Mouse (Mus musculus): ENCODE results near the gene Hand1.
"Not testable (repeated sequence)": the region's sequence is repeated elsewhere in the genome, so short reads cannot be mapped to it uniquely, and the experiment has no call there.

Hand1 gene

GRCm38 (mm10) chr11:57832552-57833201, at the start of gene Hand1:
Hand1 (minus strand) TSS chr11:57832818.
- no peak for DNase-seq (ENCODE audit: low read depth)

GRCm38 (mm10) chr11:57876157-57876556, 43.5 kb upstream of the Hand1 start:
- no peak for DNase-seq (ENCODE audit: low read depth)

GRCm38 (mm10) chr11:57873014-57873413, 40.4 kb upstream of the Hand1 start:
- DNase-seq (ENCODE audit: low read depth): no peak

GRCm38 (mm10) chr11:57868753-57869460, 36.3 kb upstream of the Hand1 start:
- no peak for DNase-seq (ENCODE audit: low read depth)

- DNase-seq (ENCODE audit: low read depth): no peak
These were observed 33.8 kb upstream of the Hand1 start for GRCm38 (mm10) chr11:57866466-57866865.

- no peak for DNase-seq (ENCODE audit: low read depth)
These were observed 32.0 kb upstream of the Hand1 start for GRCm38 (mm10) chr11:57864577-57864976.

DNA sequence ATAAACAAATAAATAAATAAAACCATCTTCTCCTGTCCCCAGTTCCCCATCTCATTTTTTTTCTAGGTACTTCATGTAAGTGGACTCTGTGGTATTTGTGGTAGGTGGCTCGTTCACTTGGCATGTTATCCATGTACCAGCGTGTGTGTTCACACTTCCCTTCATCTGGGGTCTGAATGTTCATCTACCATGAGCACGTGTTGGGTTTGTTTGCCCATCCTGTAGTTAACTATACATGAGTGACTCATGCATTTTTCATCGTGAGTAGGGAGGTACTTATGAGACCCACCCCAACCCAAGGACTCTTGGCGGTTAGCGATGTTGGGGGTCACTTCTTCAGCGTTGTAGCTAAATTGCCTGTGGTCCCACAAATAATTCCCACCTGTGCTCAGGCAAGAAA, 29.5 kb upstream of the Hand1 start:
- no peak for DNase-seq (ENCODE audit: low read depth)

DNA sequence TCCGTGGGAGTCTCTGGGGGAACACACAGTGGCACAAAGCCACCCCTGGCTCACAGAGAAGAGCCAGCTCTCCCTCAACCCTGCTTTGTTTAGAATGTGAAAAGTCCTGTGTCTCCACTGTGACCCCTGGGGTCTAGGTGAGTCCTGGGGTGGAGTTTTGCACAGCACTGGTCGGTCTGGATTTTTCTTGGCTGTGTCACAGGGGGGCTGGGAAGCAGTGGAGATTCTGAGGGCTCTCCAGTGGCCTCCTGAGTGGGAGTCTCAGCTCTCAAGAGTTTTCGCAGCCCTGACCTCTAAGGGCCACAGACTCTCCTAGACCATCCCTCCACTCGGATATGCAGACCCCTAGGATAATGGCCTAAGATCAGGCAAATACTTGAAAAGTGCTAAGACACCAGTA, 25.1 kb upstream of the Hand1 start:
- no peak for DNase-seq (ENCODE audit: low read depth)

DNA sequence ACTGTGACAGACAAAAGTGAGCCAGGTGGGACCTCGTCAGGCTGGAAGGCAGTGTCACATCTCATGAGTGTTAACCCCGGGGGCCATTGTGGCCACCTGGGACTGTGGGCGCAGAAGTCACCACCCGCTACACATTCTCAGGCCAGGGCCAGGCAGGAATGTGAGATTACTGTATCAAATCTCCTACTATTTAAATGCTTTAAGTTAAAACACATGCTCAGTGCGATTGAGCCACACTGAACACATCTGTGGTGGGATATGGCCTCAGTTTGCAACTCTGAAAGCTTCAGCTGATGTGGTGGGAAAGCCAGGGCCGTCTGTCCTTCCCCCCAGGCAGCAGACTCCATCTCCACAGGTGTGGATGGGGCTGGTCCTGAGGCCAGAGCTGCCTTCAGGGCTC, 21.0 kb upstream of the Hand1 start:
- no peak for DNase-seq (ENCODE audit: low read depth)

DNA sequence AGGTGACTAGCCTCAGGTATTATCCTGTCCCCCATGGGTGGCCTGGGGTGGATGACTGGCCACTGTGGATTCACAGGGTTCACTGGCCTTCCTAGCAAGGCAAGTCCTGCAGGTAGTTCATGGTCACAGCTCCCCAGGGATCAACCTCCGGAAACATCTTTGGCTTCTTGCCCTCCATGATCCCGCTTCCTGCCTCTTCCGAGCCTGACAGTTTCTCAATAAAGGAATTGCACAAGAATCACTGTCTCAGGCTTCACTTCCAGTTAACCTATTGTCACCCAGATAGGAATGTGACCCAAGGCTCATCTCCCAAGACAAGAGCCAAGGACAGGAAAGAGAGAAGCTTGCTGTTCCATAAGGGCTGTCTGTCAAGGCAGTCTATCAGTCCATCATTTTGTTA, 18.3 kb upstream of the Hand1 start:
- DNase-seq (ENCODE audit: low read depth): no peak

DNA sequence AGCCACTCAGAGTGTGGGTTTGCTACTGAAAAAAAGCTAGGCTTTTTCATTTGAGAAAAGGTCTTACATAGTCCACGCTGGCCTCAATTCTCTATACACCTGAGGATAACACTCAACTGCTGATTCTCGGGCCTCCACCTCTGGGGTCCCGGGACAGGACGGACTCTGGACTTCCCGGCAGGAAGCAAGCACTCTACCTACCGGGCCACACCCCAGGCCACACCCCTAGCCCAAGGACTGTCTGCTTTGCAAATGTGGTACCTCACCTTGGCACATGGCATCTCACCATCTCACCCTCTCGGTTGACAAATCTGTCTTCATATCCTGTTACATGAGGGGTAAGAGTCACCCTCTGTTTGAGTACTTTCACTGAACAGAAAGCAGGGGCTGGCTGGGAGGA, 17.7 kb upstream of the Hand1 start:
- no peak for DNase-seq (ENCODE audit: low read depth)

- no peak for DNase-seq (ENCODE audit: low read depth)
These were observed 14.8 kb upstream of the Hand1 start for GRCm38 (mm10) chr11:57847396-57847795.

- DNase-seq (ENCODE audit: low read depth): not testable (repeated sequence)
These were observed 14.1 kb upstream of the Hand1 start for GRCm38 (mm10) chr11:57846421-57847363.

DNA sequence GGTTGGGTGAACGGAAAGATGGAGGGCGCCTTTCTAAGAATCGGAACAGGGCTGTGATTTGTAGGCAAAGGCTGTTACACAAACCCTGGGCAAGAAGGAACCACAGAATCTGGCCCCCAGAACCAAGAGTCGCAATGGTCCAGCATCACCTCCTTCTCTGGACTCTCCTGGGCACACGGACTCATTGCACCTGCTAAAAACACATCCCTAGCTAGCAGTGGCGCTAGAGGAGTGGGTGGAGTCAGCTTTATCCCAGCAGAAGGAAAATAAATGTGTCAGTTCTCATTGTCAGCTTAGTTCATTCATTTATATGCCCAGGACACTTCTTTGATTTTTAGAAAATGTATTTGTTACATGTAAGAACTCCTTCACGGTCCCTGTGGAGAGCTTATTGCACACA, 8.8 kb upstream of the Hand1 start:
- DNase-seq (ENCODE audit: low read depth): no peak

DNA sequence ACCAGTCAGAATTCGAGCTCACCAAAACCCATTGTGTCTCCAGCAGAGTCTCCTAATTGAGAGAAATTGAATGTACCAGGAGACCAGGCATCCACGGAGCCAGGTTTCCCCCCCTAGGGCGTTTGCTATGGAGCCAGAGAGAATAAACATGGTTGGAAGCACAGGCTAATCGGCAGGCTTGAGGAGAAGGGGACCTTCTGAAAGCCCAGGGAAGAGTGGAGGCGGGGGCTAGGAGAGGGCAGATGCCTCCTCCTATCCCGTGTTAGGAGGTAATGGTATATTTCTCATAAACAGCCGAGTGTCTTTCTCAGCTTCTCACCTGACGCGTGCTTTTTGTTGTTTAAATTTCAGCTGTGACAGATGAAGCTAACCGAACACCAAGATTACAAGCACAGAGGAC, 8.4 kb upstream of the Hand1 start:
- no peak for DNase-seq (ENCODE audit: low read depth)

DNA sequence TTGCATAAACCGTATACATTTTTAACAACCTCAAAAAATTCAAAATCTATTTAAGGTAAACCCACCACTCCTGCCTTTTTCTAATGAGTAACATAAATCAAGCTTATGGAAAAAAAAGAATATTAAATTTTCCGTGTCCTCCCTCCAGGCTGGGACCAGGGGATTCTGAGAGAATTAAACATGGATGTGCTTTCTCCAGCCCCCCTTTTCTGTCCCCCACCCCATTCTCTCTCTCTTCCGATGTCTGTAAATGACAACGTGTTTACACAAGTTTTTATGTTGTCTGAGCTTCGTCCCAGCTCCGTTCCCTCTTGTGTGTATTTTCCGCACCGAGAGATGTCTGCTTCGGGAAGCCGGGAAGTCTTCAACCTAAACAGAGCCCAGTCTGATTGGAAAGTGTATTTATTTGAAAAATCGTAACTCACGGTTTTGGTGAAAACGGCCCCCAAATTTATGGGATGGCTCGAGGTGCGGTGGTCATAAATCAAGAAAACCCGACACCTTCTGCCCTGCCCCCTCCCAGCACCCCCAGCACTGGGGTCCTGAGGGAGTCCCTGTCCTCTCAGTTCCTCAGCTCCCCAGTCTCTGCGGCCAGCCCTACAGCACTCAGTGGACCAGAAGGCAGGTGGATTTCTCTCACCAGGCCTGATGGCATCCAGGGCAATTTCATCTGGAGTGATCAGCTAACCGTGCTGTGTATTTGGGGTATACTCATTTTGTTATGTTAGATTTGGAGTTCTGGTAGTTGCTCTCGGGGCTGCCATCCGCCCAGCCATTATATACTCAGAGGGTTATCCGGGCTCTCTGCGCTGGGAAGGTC, 5.5 kb upstream of the Hand1 start:
- no peak for DNase-seq (ENCODE audit: low read depth)

GRCm38 (mm10) chr11:57836872-57837680, 4.5 kb upstream of the Hand1 start:
- no peak for DNase-seq (ENCODE audit: low read depth)

GRCm38 (mm10) chr11:57836401-57836800, 3.8 kb upstream of the Hand1 start:
- no peak for DNase-seq (ENCODE audit: low read depth)

DNA sequence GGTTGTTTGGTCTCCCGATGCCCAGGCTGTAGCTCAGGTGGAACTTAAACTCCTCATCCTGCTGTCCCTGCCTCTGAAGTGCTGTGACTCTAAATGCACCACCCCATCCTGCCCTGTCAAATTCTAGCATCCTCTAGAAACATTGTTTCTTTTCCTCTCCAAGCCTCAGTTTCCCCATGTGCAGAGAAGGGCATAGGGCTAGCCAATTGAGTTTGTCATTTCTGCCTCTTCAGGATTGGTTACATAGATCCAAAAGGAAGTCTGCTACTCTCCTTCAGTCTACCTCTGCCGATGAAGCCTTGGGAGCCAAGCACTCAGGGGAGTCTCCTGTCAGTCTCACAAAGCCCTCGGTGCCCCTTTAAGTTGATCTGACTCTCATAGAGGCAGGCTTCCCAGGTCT, 3.3 kb upstream of the Hand1 start:
- no peak for DNase-seq (ENCODE audit: low read depth)

DNA sequence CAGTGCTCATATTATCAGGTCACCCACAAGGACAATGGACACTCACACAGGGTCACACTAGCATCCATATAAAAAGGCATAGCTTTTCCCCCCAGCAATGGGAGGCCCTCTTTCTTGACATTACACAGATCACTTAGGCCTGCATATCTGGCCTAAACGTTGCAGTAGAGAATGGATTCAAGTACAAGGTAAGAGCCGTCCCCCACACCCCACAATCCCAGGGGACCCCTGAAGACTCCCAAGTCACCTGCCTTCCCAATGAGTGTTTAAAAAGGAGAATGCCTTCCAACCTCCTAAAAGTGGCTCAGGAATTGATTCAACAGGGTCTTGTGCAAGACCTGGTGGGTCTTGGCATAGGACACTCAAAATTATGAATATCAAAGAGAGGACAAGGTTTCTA, 2.7 kb upstream of the Hand1 start:
- no peak for DNase-seq (ENCODE audit: low read depth)

DNA sequence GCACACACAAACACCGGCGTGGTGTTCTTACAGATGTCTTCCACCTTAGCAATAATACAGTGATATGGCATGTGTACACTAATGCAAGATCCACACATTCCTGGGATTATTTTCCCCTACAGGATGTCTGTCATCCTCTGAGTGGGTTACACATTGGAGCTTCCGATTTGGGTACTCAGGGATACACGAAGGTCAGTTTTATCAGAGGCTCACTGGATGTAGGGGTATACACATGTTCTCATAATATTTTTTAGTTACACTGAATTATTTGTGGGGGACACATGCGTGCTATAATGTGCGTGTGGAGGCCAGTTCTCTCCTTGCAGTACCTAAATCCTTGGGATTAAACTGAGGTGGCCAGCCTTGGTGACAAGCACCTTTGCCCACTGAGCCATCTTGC, 1.4 kb upstream of the Hand1 start:
- DNase-seq (ENCODE audit: low read depth): no peak
